Mouse (Mus musculus) limb, embryonic 15.5 days (tissue): ENCODE results near the gene Rps9. TPM values are rescaled to one million over a fixed set of nuclear protein-coding genes. Genes with fewer than 3 reads are reported as not detected.
"Not testable (repeated sequence)": the region's sequence is repeated elsewhere in the genome, so short reads cannot be mapped to it uniquely, and the experiment has no call there.

ENCODE experiments used
- ATAC-seq: fragments of 200-750 bp; cut with Nextera tagmentation; 2 replicates; pipeline ENCODE4 v1.8.0; 2017; ENCODE audit warnings: low read depth, moderate TSS enrichment; ENCODE audit not compliant: insufficient number of reproducible peaks, low FRiP score, low TSS enrichment
- H3K27ac ChIP-seq: fragments of 300-500 bp; sonication (generic); 2 replicates; pipeline ENCODE4 v1.5.1; 2015; ENCODE audit warnings: moderate library complexity, mild to moderate bottlenecking, inconsistent platforms
- H3K27me3 ChIP-seq: fragments of 300-500 bp; sonication (generic); 2 replicates; pipeline ENCODE4 v1.6.1; 2015; ENCODE audit warnings: inconsistent platforms
- H3K36me3 ChIP-seq: fragments of 300-500 bp; sonication (generic); 2 replicates; pipeline ENCODE4 v1.6.1; 2015; ENCODE audit warnings: inconsistent platforms
- H3K4me1 ChIP-seq: fragments of 300-500 bp; sonication (generic); 2 replicates; pipeline ENCODE4 v1.6.1; 2015; ENCODE audit warnings: inconsistent platforms
- H3K4me2 ChIP-seq: fragments of 300-500 bp; sonication (generic); 2 replicates; pipeline ENCODE4 v1.6.1; 2015; ENCODE audit warnings: mild to moderate bottlenecking, inconsistent platforms
- H3K4me3 ChIP-seq: fragments of 300-500 bp; sonication (generic); 2 replicates; pipeline ENCODE4 v1.5.1; 2015; ENCODE audit warnings: mild to moderate bottlenecking, inconsistent platforms
- H3K9ac ChIP-seq: fragments of 300-500 bp; sonication (generic); 2 replicates; pipeline ENCODE4 v1.6.1; 2015; ENCODE audit warnings: inconsistent platforms
- H3K9me3 ChIP-seq: fragments of 300-500 bp; sonication (generic); 2 replicates; pipeline ENCODE4 v1.6.1; 2016; ENCODE audit warnings: inconsistent platforms
- WGBS: fragments of 180-500 bp; shearing (Covaris S2); methylation state at CpG from one replicate; pipeline ENCODE4 v1.1.7; 2015; 5-methylcytosine and 5-hydroxymethylcytosine counted together
- microRNA-seq: library from miRNA; unstranded; fragments of <30 nt; microRNA quantifications from one replicate; pipeline ENCODE4, GENCODE M21; 2016
- polyA plus RNA-seq: library from polyadenylated mRNA; unstranded; fragments of >200 nt; fragmentation: Nextera tagmentation; extraction: Ambion mirVana; gene quantifications from 2 replicates; pipeline ENCODE4 v1.2.1, GENCODE M21; 2015

The Rps9 gene
- polyA plus RNA-seq, 1 experiment from 2014 or later = 1,506 TPM

DNA sequence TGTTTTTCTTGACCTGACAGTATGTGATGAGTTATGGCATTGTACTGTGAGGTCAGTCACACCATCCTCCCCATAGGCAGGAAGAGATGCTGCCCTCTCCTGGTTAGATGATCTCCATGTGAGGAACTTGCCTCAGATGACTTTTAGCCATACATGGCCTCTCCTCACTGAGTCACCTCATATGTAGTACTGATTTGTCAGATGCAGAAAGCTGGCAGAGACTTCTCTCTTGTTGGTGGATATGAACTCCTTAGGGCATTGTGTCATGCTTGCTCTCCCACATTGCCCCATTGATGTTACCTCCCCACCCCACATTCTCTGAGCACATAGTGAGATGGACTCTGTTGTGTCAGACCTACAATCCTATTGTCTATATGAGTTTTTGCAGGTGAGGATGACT is 21.7 kb downstream of the Rps9 start:
- ATAC-seq, H3K4me3 ChIP-seq, H3K27me3 ChIP-seq, H3K9me3 ChIP-seq, H3K27ac ChIP-seq, H3K4me2 ChIP-seq, H3K9ac ChIP-seq, H3K36me3 ChIP-seq, H3K4me1 ChIP-seq: not testable (repeated sequence)

DNA sequence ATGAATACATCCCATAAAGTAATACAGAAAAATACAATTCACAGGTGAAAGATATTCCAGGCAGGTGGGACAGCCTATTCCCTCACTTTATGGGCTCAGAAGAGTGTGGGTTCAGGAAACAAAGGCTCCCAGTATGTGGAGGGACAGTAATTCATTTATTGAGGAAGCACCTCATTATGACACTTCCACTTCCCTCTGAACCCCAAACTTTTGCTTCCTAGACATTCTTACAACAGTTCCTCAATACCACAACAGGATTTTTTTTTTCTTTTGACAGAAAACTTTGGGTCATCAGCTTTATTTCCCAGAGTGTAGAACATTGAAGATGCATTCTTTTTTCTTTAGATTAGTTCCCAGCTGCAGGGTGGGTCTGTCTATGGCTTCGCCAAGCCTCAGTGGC is 28.9 kb downstream of the Rps9 start:
- ATAC-seq = not testable (repeated sequence)

More for the DNA sequence above, 28.9 kb downstream of the Rps9 start:
- H3K36me3 ChIP-seq, H3K9ac ChIP-seq, H3K4me1 ChIP-seq, H3K27me3 ChIP-seq, H3K4me3 ChIP-seq, H3K27ac ChIP-seq, H3K9me3 ChIP-seq, H3K4me2 ChIP-seq: not testable (repeated sequence)
- no CpG with 5 or more reads among the region's 1 CpGs for WGBS

Small RNAs within 50 kb of the gene (microRNA-seq; reads per million reads assigned to microRNA genes)
- gene Mir3572 = 3.7 reads per million, percentile 11 among the genes with 10 or more reads in this experiment

Other genes with a start within 250 kb of the Rps9 start
- 0.77 and 0.95 TPM in 2 replicates for gene Tarm1, start 201.4 kb upstream of the Rps9 start, polyA plus RNA-seq
- 0.29 and 0.87 TPM in 2 replicates for gene Oscar, start 87.8 kb upstream of the Rps9 start, polyA plus RNA-seq
- gene Ndufa3, start 86.6 kb upstream of the Rps9 start, polyA plus RNA-seq = 425 and 461 TPM in 2 replicates
- 23.2 and 24.6 TPM in 2 replicates for gene Tfpt, start 74.1 kb upstream of the Rps9 start, polyA plus RNA-seq
- gene Prpf31, start 74.0 kb upstream of the Rps9 start, polyA plus RNA-seq = 88.3 and 94.0 TPM in 2 replicates
- 48.3 and 53.3 TPM in 2 replicates for gene Cnot3, start 58.7 kb upstream of the Rps9 start, polyA plus RNA-seq
- gene Leng1, start 38.2 kb upstream of the Rps9 start, polyA plus RNA-seq = 20.3 and 21.8 TPM in 2 replicates
- gene Tmc4, start 26.4 kb upstream of the Rps9 start, polyA plus RNA-seq = 5.0 and 7.0 TPM in 2 replicates
- 251 and 270 TPM in 2 replicates for gene Tsen34, start 11.1 kb upstream of the Rps9 start, polyA plus RNA-seq
- gene Mboat7, start 10.5 kb upstream of the Rps9 start, polyA plus RNA-seq = 59.7 and 63.6 TPM in 2 replicates
- gene Pirb, start 16.4 kb downstream of the Rps9 start, polyA plus RNA-seq = 0.96 and 2.4 TPM in 2 replicates
- gene Gm15448, start 121.7 kb downstream of the Rps9 start, polyA plus RNA-seq = not detected in 2 replicates
- 0.47 and 0.77 TPM in 2 replicates for gene Pira2, start 141.1 kb downstream of the Rps9 start, polyA plus RNA-seq
- 0.09 and 0.45 TPM in 2 replicates for gene Gm14548, start 194.1 kb downstream of the Rps9 start, polyA plus RNA-seq
- 0.26 and 0.37 TPM in 2 replicates for gene Lilra6, start 211.5 kb downstream of the Rps9 start, polyA plus RNA-seq